Mouse (Mus musculus): ENCODE data around the gene Gbp4. TPM values are rescaled to one million over a fixed set of nuclear protein-coding genes. Genes with fewer than 3 reads are reported as not detected.
"Not testable (repeated sequence)": the region's sequence is repeated elsewhere in the genome, so short reads cannot be mapped to it uniquely, and the experiment has no call there.

Gbp4 gene
- polyA plus RNA-seq, 1 experiment from 2014 or later, result 5.1 TPM

- Histone ChIP-seq H3K9ac (replicated peaks; ENCODE audit: low read depth) (no peak overlapping the region), H3K4me1 (ENCODE audit: insufficient read depth, low read depth, low read length) (no peaks in the 10 kb centered on the region), H3K36me3 (ENCODE audit: insufficient read depth, low read length) (no peaks in the 10 kb centered on the region), H3K4me3 (ENCODE audit: low read depth, low read length) (no peak overlapping the region), H3K27ac (ENCODE audit: low read length) (no peak overlapping the region), H3K9me3 (ENCODE audit: low read length) (no peaks in the 10 kb centered on the region), H3K27me3 (replicated peaks; ENCODE audit: insufficient read depth, low read length) (no peaks in the 10 kb centered on the region), H3K4me2 (replicated peaks; ENCODE audit: low read depth, low read length) (no peak overlapping the region)
- 79% methylated on average over 2 of the region's 2 CpGs for WGBS
- no peak for TF ChIP-seq EP300 (IDR thresholded peaks at IDR 0.05)
- no peak for TF ChIP-seq CTCF (IDR thresholded peaks at IDR 0.05)
- DNase-seq (ENCODE audit: low spot score) (no peak), ATAC-seq (no peak)
These were observed 24.7 kb downstream of the Gbp4 start for GRCm38 (mm10) chr5:105114696-105115095.

DNA sequence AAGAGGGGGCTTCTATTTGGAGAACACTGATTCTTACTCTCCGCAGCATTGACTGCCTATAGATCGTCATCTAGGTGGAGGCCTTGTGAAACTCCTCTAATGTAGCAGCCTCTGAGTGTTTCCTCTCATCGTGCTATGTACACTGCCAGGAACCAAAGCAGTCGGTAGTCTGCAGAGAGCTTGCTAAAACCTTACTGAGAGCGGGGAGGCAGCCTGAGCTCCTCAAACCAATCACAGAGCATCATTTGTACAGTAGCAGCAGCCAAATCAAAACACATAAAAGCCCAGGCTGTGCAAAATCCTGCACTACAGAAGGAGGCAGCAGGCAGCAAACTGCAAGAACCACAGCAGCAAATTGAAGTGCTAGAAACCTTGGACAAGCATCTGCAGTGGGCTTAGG, 25.7 kb downstream of the Gbp4 start:
- no peak overlapping the region for H3K4me3 ChIP-seq (ENCODE audit: low read depth, low read length)
- no peak overlapping the region for H3K9ac ChIP-seq (replicated peaks; ENCODE audit: low read depth)
- H3K27ac ChIP-seq (ENCODE audit: low read length), result no peak overlapping the region
- DNase-seq (ENCODE audit: low spot score) (no peak), ATAC-seq (no peak)
- no peak overlapping the region for H3K4me2 ChIP-seq (replicated peaks; ENCODE audit: low read depth, low read length)
- H3K4me1 ChIP-seq (ENCODE audit: insufficient read depth, low read depth, low read length), result no peaks in the 10 kb centered on the region
- no peaks in the 10 kb centered on the region for H3K36me3 ChIP-seq (ENCODE audit: insufficient read depth, low read length)
- H3K9me3 ChIP-seq (ENCODE audit: low read length), result no peaks in the 10 kb centered on the region
- WGBS, result 82% methylated on average over 5 of the region's 5 CpGs
- H3K27me3 ChIP-seq (replicated peaks; ENCODE audit: insufficient read depth, low read length), result no peaks in the 10 kb centered on the region
- no peak for TF ChIP-seq CTCF (IDR thresholded peaks at IDR 0.05)
- TF ChIP-seq EP300 (IDR thresholded peaks at IDR 0.05), result no peak

GRCm38 (mm10) chr5:105110271-105110852, 29.0 kb downstream of the Gbp4 start:
- H3K27me3 ChIP-seq (replicated peaks; ENCODE audit: insufficient read depth, low read length); H3K36me3 ChIP-seq (ENCODE audit: insufficient read depth, low read length); H3K4me1 ChIP-seq (ENCODE audit: insufficient read depth, low read depth, low read length); H3K9me3 ChIP-seq (ENCODE audit: low read length); H3K4me3 ChIP-seq (ENCODE audit: low read depth, low read length); H3K4me2 ChIP-seq (replicated peaks; ENCODE audit: low read depth, low read length); H3K9ac ChIP-seq (replicated peaks; ENCODE audit: low read depth): not testable (repeated sequence)
- 5% methylated on average over 3 of the region's 4 CpGs for WGBS
- ATAC-seq (peak; percentile 85), DNase-seq (ENCODE audit: low spot score) (peak; percentile 59)
- 0 out of 2 replicates have a peak overlapping the region, but pooled peaks have one; percentile 35 for H3K27ac ChIP-seq (ENCODE audit: low read length)

DNA sequence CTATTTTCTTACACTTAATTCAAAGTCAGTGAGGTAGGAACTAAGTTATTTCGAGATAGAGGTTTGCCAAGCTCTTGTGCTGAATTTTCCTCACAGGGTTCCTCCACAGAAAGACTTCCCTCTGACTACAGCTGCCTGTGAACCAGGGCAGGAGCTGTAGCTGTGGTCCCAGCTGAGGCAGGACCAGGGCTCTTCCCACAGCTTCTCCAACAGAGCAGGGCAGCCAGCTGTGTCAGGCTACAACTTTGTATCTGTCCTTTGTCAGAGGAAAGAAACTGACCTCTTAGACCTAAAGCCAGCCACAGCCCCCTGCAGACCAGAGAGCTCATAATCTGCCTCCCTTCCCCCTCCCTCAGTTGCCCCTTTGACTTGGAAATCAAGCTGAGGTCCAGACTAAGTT, 29.6 kb downstream of the Gbp4 start:
- H3K4me1 ChIP-seq (ENCODE audit: insufficient read depth, low read depth, low read length); H3K9me3 ChIP-seq (ENCODE audit: low read length); H3K36me3 ChIP-seq (ENCODE audit: insufficient read depth, low read length); H3K27me3 ChIP-seq (replicated peaks; ENCODE audit: insufficient read depth, low read length); H3K27ac ChIP-seq (ENCODE audit: low read length); DNase-seq (ENCODE audit: low spot score); H3K4me3 ChIP-seq (ENCODE audit: low read depth, low read length); H3K9ac ChIP-seq (replicated peaks; ENCODE audit: low read depth): not testable (repeated sequence)
- H3K4me2 ChIP-seq (replicated peaks; ENCODE audit: low read depth, low read length), result peak overlapping the region; percentile 27; the same call in 1 of the 2 replicates
- 35% methylated on average over 1 of the region's 1 CpGs for whole genome bisulfite sequencing
- peak; percentile 21; the same call in 1 of the 2 replicates for ATAC-seq

- H3K36me3 ChIP-seq (ENCODE audit: insufficient read depth, low read length); H3K9me3 ChIP-seq (ENCODE audit: low read length); ATAC-seq; H3K4me3 ChIP-seq (ENCODE audit: low read depth, low read length); H3K4me1 ChIP-seq (ENCODE audit: insufficient read depth, low read depth, low read length); H3K27me3 ChIP-seq (replicated peaks; ENCODE audit: insufficient read depth, low read length); H3K9ac ChIP-seq (replicated peaks; ENCODE audit: low read depth); H3K27ac ChIP-seq (ENCODE audit: low read length); DNase-seq (ENCODE audit: low spot score); H3K4me2 ChIP-seq (replicated peaks; ENCODE audit: low read depth, low read length): not testable (repeated sequence)
- WGBS, result 58% methylated on average over 2 of the region's 2 CpGs
These were observed 33.7 kb downstream of the Gbp4 start for GRCm38 (mm10) chr5:105105689-105106088.

DNA sequence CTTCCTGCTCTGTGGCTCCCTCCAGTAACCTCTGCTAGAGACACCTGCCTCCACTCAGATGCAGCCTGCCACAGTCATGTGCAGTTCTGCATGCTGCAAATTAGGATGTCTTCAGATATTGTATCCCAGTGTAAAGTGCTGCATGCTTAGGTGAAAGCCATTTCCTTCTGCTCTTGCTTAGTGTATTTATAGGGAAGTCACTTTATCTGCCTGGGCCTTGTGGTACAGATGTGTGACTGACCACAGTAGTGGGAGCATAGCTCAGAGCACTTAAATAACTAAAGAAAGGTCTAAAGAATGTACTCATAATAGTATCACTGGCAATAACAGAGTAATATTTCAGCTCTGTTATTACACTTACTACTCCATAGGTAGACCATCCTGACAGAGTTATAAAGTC, 57.5 kb downstream of the Gbp4 start:
- Histone ChIP-seq H3K27me3 (replicated peaks; ENCODE audit: insufficient read depth, low read length) (no peaks in the 10 kb centered on the region), H3K27ac (ENCODE audit: low read length) (no peak overlapping the region), H3K9me3 (ENCODE audit: low read length) (no peaks in the 10 kb centered on the region), H3K4me1 (ENCODE audit: insufficient read depth, low read depth, low read length) (no peaks in the 10 kb centered on the region), H3K4me3 (ENCODE audit: low read depth, low read length) (no peak overlapping the region), H3K4me2 (replicated peaks; ENCODE audit: low read depth, low read length) (no peak overlapping the region), H3K9ac (replicated peaks; ENCODE audit: low read depth) (no peak overlapping the region), H3K36me3 (ENCODE audit: insufficient read depth, low read length) (no peaks in the 10 kb centered on the region)
- TF ChIP-seq EP300 (IDR thresholded peaks at IDR 0.05) (no peak), CTCF (IDR thresholded peaks at IDR 0.05) (no peak)
- DNase-seq (ENCODE audit: low spot score), result no peak
- no peak for ATAC-seq

DNA sequence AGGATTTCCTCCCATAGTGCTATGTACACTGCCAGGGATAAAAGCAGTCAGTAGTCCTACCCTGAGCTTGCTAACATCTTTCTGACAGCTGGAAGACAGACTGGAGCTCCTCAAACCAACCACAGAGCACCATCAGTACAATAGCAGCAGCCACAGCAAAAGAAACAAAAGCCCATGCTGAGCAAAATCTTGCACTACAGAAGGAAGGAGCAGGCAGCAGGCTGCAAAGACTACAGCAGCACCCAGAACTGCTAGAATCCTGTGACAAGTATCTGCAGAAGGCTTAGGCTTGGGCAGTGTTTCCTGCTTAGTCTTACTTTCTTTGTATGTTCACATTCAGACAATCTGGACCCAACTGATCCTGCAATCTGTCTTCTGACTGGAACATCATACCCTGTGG, 71.0 kb downstream of the Gbp4 start:
- H3K9ac ChIP-seq (replicated peaks; ENCODE audit: low read depth); DNase-seq (ENCODE audit: low spot score); H3K9me3 ChIP-seq (ENCODE audit: low read length); H3K36me3 ChIP-seq (ENCODE audit: insufficient read depth, low read length); H3K27ac ChIP-seq (ENCODE audit: low read length); H3K4me1 ChIP-seq (ENCODE audit: insufficient read depth, low read depth, low read length); H3K27me3 ChIP-seq (replicated peaks; ENCODE audit: insufficient read depth, low read length); H3K4me3 ChIP-seq (ENCODE audit: low read depth, low read length); ATAC-seq; H3K4me2 ChIP-seq (replicated peaks; ENCODE audit: low read depth, low read length): not testable (repeated sequence)

Other genes starting within 250 kb of the Gbp4 start
- 1.3 and 1.4 TPM in 2 replicates for gene Abcg3, start 156.9 kb downstream of the Gbp4 start, polyA plus RNA-seq (2015; fragmentation: Nextera tagmentation; extraction: Ambion mirVana)
- gene Gbp9, start within 50 bp of the Gbp4 start, polyA plus RNA-seq (2015; fragmentation: Nextera tagmentation; extraction: Ambion mirVana), result 8.7 TPM in 2 replicates
- gene Gbp8, start within 50 bp of the Gbp4 start, polyA plus RNA-seq (2015; fragmentation: Nextera tagmentation; extraction: Ambion mirVana), result 0.70 and 0.78 TPM in 2 replicates
- gene Gbp10, start 99.9 kb upstream of the Gbp4 start, polyA plus RNA-seq (2015; fragmentation: Nextera tagmentation; extraction: Ambion mirVana), result 0.55 TPM in 1 of 2 replicates, not detected in the other
- gene Gm43302, start 154.1 kb upstream of the Gbp4 start, polyA plus RNA-seq (2015; fragmentation: Nextera tagmentation; extraction: Ambion mirVana), result 0.07 TPM in 2 replicates
- gene Gbp6, start 154.1 kb upstream of the Gbp4 start, polyA plus RNA-seq (2015; fragmentation: Nextera tagmentation; extraction: Ambion mirVana), result 3.1 and 4.5 TPM in 2 replicates